Mouse (Mus musculus) spleen, adult 12 weeks (tissue): ENCODE measurements around the gene Zrsr2.

Source experiments
- DNase-seq: peaks from one replicate; pipeline ENCODE4 v3.0.0; 2022; ENCODE audit warnings: low spot score

Zrsr2 gene

GRCm38 (mm10) chrX:163958467-163958875 is at the start of gene Zrsr2:
TSS of gene Zrsr2 (minus strand) at chrX:163958661.
- DNase-seq, result peak; percentile 77

GRCm38 (mm10) chrX:164004809-164005208 is 46.3 kb upstream of the Zrsr2 start:
- no peak for DNase-seq

- DNase-seq, result no peak
Observed at GRCm38 (mm10) chrX:163999848-164000247, 41.4 kb upstream of the Zrsr2 start.

GRCm38 (mm10) chrX:163996754-163997153 is 38.3 kb upstream of the Zrsr2 start:
- DNase-seq, result no peak

- DNase-seq, result no peak
Observed at GRCm38 (mm10) chrX:163987718-163988374, 29.4 kb upstream of the Zrsr2 start.

GRCm38 (mm10) chrX:163982129-163982528 is 23.7 kb upstream of the Zrsr2 start:
- no peak for DNase-seq

- DNase-seq, result no peak
Observed at GRCm38 (mm10) chrX:163981500-163981899, 23.0 kb upstream of the Zrsr2 start.

- no peak for DNase-seq
Observed at GRCm38 (mm10) chrX:163981092-163981491, 22.6 kb upstream of the Zrsr2 start.

GRCm38 (mm10) chrX:163957803-163958466 is 526 bp downstream of the Zrsr2 start:
- peak; percentile 62 for DNase-seq

- DNase-seq, result no peak
Observed at GRCm38 (mm10) chrX:163957381-163957780, 1.1 kb downstream of the Zrsr2 start.

GRCm38 (mm10) chrX:163951618-163952017 is 6.8 kb downstream of the Zrsr2 start:
- DNase-seq, result no peak

- DNase-seq, result no peak
Observed at GRCm38 (mm10) chrX:163944381-163944780, 14.1 kb downstream of the Zrsr2 start.

GRCm38 (mm10) chrX:163938587-163938986 is 19.9 kb downstream of the Zrsr2 start:
- no peak for DNase-seq

- no peak for DNase-seq
Observed at GRCm38 (mm10) chrX:163934731-163935130, 23.7 kb downstream of the Zrsr2 start.

GRCm38 (mm10) chrX:163929550-163929949 is 28.9 kb downstream of the Zrsr2 start:
- DNase-seq, result no peak

- no peak for DNase-seq
Observed at GRCm38 (mm10) chrX:163912791-163913190, 45.7 kb downstream of the Zrsr2 start.

- DNase-seq, result no peak
Observed at GRCm38 (mm10) chrX:163909381-163909780, 49.1 kb downstream of the Zrsr2 start.

GRCm38 (mm10) chrX:163908337-163909250 is 49.9 kb downstream of the Zrsr2 start, which contains the start of gene Ap1s2:
TSS of gene Ap1s2 (plus strand) at chrX:163909017.
- DNase-seq, result peak; percentile 86

- no peak for DNase-seq
Observed at GRCm38 (mm10) chrX:163908003-163908336, 50.5 kb downstream of the Zrsr2 start.

GRCm38 (mm10) chrX:163906861-163907260 is 51.6 kb downstream of the Zrsr2 start:
- no peak for DNase-seq

- DNase-seq, result no peak
Observed at GRCm38 (mm10) chrX:163899431-163900020, 58.9 kb downstream of the Zrsr2 start.

- DNase-seq, result no peak
Observed at GRCm38 (mm10) chrX:163897354-163897753, 61.1 kb downstream of the Zrsr2 start.
